Mouse (Mus musculus): ENCODE measurements around the gene Iyd.
A peak's percentile ranks its signal among the peaks of the same experiment; 100 is the strongest.
"Not testable (repeated sequence)": the region's sequence is repeated elsewhere in the genome, so short reads cannot be mapped to it uniquely, and the experiment has no call there.

Iyd gene

DNA sequence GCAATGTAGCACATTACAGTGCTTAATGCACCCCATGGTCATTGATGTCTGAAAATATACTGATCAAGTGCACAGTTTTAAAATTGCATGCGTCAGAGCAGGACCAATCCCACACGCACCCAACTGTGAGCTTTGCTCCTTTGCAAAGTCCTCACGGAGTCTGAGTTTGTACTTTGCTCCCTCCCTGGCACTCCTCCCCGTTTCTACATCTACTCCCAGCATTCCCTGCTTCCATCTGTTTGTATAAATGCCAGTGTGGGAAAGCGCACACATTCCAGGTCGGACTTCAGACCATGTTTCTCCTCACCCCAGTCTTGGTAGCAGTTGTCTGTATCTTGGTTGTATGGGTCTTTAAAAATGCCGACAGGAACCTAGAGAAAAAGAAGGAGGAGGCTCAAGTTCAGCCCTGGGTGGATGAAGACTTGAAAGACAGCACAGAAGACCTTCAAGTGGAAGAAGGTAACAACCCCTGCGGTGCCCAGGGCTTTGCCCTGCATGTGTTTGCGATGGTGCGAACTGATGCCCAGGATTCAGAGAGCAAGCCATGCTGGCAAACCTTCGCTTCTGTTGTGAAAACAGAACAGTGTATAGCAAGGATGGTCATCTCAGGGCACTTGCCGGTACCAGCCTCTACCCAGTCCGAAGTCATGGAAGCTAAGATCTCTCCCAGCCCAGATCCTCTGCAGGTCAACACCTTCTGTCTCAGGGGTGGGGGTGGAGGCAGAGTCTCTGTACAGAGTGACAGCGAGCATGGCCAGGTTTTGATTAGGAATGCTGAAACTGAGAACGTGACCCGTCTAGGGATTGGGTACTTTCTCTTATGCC lies at the start of gene Iyd:
Gene Iyd (plus strand): TSS at position 238 of the 825 bp plus-strand sequence.
- no peak for DNase-seq (ENCODE audit: low spot score in 2 of 2)

DNA sequence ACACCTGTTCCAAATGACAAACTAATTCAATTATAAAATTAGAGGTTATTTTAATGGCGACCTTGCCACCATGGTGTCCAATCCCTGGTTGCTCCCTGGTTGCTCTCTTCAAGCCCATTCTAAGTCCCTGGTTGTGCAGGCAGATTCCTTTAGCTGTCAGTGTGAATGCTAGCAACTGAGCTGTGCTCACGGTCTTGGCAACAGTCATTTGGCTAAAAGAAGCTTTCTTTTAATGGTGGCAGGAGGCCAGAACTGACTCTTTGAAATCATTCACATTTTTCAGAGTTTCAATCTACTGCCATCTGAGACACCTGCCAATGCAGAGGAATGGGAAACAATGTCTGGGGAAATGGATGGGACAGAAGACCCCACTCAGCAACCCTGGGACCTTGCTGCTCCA lies 43.2 kb upstream of the Iyd start:
- DNase-seq (ENCODE audit: low spot score in 2 of 2), result no peak

DNA sequence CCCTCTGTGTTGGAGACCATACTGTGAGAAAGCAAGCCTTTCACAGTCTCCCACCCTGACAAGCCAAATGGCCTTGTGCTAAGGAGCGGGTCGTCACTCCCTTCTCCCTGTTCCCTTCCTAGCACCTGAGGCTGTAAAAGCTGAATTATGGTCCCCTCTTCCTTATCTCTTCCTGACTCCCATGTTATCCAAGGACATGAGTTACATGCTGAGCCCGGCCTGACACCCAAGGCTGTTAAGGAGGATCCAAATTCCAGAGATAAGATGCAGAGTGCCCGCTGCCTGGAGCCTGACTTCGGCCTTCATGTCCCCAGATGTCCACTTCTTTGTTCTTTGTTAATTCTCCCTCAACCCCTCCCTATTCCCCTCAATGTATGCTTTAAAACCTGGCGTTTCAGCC lies 39.2 kb upstream of the Iyd start:
- DNase-seq (ENCODE audit: low spot score in 2 of 2), result not testable (repeated sequence)

DNA sequence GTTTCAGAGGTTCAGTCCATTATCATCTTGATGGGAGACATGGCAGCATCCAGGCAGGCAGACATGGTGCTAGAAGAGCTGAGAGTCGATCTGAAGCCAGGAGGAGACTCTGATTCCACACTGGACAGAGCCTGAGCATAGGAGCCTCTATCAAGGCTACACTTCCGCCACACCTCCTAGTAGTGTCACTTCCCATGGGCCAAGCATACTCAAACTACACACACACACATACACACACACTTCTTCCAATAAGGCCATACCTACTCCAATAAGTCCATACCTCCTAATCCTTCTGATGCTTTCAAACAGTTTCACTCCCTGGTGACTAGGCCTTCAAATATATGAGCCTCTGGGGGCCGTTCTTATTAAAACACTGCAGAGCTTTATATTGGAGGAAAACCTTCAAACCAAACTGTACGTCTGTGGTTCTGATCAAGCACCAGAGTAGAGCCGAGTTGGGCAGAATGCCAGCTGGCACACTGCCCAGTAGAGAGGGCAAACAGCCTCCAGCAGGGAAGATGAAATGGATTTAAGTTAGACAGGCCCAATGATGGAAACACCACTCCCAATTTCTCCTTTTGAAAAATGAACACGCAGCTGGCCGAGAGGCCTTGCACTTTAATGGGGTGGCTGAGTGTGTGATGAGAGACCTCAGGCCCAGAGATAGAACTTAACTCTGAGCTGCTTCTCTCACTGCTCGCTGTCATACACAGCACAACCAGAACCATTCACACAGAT lies 32.4 kb upstream of the Iyd start:
- DNase-seq (ENCODE audit: low spot score in 2 of 2), result no peak

DNA sequence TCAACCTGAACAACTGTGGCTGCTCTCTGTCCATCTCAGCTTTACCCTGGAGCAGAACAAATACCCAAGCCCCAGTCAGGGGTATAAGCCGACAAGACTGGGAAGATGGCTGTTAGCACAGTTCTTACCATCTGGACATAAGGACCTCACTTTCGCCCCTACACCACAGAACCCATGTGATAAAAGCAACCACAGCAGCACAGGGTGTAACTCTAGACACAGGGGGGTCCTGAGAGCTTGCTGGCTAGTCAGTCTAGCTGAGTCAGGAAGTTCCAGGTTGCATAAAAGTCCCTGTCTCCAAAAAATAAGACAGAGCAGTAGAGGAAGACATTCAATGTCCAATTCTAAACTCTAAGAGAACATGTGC lies 31.8 kb upstream of the Iyd start:
- DNase-seq (ENCODE audit: low spot score in 2 of 2), result no peak

DNA sequence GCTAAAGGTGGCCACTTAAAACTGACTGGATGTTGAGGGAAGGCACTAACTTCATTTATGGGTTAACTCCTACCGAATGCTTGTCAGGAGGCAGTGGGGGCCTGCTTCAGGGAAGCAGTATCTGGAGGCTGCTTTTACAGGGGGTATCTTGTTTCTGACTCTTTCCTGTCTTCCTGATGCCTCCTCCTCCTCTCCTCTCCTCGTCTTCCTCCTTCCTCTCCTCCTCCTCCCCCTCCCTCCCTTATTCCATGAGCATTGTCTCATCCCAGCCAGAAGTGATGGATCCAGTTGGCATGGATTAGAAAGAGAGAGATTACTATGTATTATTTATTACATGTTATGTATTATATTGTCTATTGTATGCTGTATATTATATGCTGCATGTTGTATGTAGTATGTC lies 31.3 kb upstream of the Iyd start:
- DNase-seq (ENCODE audit: low spot score in 2 of 2), result no peak

DNA sequence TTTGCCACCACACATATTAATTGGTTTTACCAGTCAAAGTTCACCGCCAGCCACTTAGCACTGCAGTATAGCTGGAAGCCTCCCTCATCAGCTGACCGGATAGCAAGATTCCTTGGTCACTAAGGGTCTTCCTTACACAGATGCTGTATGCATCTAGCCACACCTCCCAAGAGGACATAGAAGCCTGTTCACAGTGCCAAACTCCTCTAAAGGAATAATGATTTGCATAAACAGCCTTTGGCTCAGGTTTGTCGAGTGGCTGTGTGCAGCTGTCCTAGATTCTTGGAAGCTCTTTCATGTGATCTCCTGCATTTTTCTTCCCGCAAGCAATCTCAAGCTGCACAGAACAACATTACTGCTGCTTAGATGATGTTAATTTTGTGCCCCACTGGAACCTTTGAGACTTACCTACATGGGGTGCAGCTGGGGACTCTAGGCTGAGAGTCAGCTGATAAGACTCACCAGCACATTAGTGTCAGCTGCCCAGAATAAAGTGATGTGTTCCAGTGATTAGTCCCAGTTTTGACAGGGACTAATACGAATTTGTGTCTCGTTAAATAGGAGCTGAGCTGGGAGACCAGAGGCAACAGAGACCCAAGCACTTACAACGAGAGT lies 30.3 kb upstream of the Iyd start:
- DNase-seq (ENCODE audit: low spot score in 2 of 2), result no peak

DNA sequence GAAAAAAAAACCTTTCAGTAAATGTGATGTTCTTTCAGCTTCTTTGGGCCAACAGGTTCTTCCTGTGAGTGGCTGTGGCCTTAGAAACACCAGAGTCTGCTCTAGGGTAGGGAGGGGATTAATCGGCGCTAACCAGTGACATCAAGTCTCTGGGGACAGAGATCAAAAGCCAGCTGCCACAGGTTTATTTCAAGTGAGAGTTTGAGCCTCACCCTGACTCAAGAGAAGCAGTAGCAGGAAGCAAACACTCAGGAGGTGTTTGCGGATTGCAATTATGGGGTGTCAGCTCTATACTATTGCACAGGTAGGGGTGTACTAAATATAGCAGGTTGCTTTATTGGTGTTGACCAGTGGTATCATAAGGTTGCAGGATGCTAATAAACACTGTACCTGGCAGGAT lies 29.6 kb upstream of the Iyd start:
- DNase-seq (ENCODE audit: low spot score in 2 of 2), result peak in 1 of 2 experiments; percentile 20

DNA sequence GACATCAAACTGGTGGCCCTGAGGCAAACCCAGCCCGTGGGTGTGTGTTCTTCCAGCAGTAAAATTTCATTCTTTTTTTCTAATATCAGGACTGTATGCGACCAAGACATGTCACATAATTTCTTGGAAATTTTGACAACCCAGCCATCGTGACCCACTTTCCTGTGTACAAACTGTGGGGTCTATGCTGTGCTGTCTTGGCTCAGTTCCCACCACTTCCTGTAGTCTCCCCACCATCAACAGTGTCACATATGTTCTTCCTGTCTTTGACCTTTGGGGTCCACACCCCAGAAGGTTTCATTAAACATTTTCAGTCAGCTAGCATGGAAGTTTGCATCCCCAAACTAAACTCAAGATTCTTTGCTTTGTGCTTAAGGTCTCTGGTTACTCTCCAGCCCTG lies 28.6 kb upstream of the Iyd start:
- DNase-seq (ENCODE audit: low spot score in 2 of 2), result peak in 1 of 2 experiments; percentile 23

DNA sequence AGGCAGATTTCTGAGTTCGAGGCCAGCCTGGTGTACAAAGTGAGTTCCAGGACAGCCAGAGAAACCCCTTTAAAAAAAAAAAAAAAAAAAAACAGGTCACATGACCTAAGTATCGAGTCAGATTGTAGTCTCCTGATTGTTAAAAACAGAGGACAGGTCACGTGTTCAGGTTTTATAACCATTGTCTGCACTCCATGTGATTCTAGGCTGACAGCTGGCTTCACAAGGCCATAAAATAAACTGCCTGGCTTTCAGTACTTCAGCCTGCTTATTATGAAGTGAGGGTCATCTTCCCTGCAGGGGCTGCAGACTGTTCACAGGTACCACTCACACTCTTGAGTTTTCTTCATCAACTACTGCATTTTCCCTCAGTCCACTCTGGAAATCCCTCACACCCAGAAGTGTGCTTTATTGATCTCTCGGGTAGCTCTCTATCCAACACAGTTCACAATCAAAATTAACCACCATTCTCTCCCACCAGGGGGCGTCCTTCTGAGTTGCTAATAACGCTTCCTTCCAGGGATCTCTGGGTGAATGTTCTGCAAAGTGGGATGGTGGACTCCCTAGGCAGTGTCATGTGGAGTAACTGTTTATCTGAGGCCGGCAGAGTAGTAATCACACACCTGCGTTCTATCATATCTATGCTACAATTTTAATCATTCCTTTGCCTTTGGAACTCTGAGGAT lies 27.3 kb upstream of the Iyd start:
- DNase-seq (ENCODE audit: low spot score in 2 of 2), result peak; percentile 34 to 42

DNA sequence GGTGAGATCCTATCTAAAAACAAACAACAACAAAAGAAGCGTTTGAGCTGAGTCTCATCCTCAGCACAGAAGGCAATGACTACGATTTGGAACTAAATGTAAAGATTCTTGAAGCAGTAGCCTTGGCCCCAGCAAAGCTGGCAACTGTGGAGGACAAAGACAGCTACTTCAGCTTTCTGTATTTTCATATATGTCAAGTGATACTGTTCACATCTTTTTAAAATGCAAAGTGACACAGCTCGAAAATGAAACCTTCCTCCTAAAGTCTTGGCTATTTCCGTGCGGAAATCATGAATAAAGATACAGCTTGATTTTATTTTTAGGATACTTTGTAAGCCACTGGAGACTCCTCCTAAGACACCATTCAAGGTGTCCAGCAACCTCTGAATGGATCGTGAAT lies 26.1 kb upstream of the Iyd start:
- DNase-seq (ENCODE audit: low spot score in 2 of 2), result no peak

DNA sequence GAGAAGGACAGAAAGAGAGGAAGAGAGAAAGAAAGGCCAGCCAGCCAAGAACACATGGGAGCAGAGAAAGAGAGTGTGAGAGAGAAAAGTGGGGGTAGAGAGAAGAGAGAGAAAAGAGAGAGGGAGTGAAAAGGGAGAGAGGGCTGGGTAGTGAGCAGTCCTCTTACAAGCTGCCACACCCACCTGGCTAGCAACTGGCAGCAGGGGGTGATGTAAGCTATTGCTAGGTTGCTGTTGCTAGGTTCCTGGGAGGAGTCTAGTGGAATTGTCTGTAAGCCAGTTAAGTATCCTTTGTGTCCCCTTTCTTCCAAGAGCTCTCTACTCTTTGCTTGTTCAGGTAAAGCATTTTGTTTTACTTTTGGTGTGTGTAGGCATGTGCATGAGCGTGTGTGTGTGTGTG lies 25.4 kb upstream of the Iyd start:
- peak in 1 of 2 experiments; percentile 20 for DNase-seq (ENCODE audit: low spot score in 2 of 2)

DNA sequence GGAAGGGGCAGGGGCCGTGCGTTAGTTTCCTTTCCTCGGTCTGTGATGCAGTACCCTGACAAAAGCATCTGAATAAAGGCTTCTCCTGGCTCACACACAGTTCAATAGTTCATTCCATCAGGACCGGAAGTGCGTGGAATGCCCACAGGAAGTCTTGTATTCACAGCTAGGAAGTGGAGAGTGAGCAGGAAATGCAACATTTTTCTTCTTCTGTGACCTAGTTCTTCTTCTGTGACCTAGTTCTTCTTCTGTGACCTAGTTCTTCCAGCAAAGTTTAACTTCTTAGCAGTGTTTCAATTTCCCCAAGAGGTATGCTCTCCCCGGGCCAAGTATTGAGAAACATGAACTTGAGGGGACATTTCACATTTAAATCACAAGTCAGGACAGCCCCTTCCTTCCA lies 23.6 kb upstream of the Iyd start:
- DNase-seq (ENCODE audit: low spot score in 2 of 2), result peak; percentile 35 to 53

DNA sequence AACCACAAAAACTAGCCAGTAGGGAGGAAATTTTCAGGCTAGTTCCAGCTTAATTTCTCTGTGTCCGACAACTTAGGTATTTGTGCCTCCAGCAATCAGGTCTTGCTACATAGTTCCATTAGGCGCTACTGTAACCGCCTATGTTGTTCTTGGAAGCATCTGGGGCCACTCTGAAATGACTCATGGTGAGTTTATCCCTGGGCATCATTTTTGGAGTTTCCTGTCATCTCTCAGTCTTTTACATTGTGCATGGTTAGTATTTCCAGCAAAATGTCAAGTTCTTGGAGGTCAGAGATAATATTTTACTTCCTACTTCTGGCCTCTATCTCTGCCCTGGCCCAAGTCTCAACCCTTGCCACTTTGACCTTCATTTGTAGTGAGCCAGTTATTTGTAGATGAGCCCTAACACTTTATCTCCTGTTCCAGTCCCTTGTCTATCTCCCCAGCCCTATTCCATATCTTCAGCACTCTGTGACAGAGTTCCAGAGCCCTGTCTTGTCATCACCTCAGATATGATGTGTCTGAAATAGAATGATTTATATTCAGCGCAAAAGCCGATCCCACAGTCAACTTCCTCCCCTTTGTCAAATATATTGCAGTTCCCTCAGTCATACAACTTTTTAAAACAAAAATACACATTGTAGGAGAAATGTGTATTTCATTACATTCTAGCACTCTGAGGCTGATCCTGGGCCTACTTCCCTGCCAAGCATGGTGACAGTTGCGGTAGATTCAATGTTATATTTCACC lies 16.8 kb upstream of the Iyd start:
- DNase-seq (ENCODE audit: low spot score in 2 of 2), result no peak

DNA sequence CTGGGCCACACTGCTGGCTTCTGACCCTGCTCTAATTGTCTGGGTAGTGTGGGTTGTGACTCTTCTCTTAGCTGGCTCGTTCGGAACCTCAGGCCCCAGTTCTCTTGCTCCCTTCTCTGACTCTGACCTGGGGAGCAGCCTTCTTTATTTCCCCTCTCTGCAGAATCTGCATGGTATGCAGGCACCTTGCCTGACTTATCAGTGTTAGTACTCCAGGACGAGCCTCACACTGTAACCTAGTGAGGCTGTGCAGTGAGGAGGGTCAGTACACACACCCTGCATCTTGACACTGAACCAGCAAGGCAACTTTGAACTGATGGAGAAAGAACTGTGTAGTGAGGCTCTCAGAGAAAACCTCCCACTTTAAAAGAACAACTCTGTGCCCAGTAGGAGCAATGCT lies 15.5 kb upstream of the Iyd start:
- no peak for DNase-seq (ENCODE audit: low spot score in 2 of 2)

DNA sequence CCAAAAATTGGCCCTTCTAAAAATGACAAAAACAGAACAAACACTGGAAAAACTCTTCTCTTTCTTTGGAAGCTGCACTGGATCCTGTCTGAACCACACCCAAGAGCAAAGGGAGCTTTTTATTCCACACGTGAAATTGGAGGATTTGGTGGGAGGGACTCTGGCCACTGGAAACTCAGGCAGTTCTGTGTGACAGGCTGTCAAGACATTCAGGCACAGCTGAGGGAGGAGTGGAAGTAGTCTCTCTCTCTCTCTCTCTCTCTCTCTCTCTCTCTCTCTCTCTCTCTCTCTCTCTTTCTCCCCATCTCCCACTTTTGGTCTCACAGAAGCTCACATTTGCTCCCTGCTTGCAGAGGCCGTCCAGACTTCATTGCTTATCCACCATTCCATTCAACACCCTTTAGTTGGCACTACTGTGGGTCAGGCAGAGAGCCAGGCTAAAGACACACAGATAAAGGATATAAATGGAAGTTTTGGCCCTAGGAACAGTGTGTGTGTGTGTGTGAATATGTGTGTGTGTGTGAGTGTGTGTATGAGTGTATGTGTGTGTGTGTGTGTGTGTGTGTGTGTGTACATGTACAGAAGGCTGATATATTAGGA lies 14.5 kb upstream of the Iyd start:
- DNase-seq (ENCODE audit: low spot score in 2 of 2), result no peak

DNA sequence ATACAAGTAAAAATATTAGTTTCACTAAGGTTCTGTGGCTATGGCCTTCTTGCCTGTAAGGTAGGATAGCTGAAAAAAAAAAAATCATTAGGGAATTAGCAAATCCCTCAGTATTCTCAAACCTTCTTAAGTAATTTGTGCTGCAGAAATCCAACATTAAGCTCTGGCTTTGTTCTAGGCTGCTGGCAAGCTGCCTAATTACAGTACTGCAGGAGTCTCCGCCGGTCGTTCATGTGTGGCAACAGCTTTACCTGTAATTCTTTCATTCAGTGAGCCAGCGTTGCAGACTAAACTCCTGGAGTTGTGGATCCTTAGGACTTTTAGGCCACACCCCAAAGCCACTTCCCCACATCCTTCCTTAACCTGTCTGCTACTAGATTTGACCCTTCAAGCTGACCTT lies 10.2 kb upstream of the Iyd start:
- no peak for DNase-seq (ENCODE audit: low spot score in 2 of 2)

DNA sequence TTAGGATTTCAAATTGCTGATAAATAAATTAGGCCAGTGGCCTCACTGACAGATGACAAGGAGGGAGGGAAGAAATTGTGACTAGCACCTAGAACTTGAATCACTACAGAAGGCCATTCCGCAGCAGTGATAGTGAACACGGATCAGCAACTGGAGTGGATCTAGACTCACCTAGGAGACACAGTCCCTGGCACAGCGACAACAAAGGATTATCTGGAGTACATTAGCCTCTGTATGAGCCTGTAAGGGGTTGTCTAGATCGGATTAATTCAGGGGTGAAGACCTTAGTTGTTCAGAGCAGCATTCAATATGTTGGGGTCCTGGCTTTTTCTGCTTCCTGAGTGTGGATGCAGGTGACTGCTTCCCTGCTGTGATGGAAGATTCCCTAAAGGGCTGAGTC lies 9.4 kb upstream of the Iyd start:
- DNase-seq (ENCODE audit: low spot score in 2 of 2), result no peak

DNA sequence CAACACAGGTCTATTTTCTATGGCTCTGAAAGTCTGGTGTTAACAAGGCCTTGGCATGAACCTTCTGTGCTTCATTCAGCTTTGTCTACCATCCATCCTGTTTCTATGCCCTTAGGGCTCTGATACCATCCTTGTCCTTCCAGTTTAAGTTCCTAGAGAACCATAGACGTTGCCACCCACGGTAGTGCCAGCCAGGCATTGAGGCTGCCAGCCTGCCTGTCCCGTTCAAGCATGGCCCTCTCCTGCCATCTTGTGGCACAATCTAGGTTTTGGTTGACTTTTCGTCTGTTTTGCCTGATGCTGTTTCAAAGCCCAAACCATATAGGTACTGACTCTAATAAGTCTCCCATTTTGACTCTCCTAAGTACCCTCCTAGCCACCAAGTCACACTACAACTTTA lies 8.7 kb upstream of the Iyd start:
- DNase-seq (ENCODE audit: low spot score in 2 of 2), result peak; percentile 46 to 70

DNA sequence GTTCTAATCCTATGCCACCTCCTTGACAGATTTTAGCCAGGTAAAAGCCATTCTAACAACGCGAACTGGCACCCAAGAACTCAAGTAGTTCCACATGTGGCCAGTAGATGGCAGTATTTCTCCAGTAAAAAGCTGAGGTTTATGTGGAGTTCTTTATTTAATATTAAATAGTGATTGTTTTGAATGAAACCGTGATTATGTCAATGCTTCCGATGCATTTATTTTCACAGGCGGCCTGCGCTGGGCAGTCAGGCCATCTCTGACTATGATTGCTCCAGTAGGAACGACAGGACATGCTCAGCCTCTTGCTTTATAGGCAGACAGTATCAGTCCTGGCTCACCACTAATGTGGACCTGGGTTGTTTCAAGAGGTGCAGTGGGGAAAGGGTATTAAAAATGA lies 5.6 kb upstream of the Iyd start:
- peak in 1 of 2 experiments; percentile 47 for DNase-seq (ENCODE audit: low spot score in 2 of 2)

DNA sequence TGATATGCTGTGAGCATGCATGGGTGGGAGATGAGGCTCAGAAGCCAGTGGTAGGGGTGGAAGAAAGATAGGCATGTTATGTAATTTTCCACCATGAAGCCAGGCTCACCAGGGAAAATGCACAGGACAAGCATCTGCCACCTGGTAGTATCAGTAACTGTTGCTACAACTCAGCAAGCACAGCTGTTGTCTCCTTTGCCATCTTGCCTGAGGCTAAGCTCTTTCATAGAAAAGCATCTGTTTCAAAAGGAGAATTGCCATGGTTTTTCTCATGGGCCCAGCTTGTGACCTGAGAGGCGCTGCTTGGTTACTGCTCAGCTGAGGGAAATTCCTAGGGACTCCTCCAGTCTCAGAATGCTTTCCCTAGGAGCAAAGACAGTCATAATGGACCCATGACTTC lies 3.7 kb upstream of the Iyd start:
- no peak for DNase-seq (ENCODE audit: low spot score in 2 of 2)
